Mouse (Mus musculus): Measurements from ENCODE around the gene Kdm4a.

- TF ChIP-seq CTCF (IDR thresholded peaks at IDR 0.05; ENCODE audit: low read depth) (no peak), EP300 (IDR thresholded peaks at IDR 0.05; ENCODE audit: low read depth) (no peak)
Measured at GRCm38 (mm10) chr4:118156559-118156958, 23.3 kb downstream of the Kdm4a start.
